Mouse (Mus musculus): ENCODE data around the gene Dcaf10.

DNA sequence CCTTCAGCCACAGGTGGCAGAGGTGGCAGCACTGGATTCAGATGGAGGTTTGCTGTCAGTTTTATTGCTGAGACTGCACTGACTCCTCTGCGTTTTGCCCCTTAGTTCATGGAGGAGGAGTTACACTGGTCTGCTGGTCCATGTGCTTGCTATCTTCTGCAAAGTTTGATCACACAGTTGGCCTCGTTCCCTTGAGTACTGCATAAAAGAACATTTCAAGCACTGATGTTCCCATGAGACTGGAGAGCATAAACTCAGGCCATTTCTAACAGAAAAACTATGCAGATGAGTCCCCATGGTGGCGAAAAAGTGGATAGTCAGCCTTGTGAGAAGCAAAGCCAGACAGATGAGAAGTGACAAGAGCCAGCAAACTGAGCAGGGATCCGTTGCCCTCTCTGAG, 34.7 kb downstream of the Dcaf10 start:
- TF ChIP-seq GATA1 (IDR thresholded peaks at IDR 0.05; ENCODE audit: low read length) (no peak), TAL1 (IDR thresholded peaks at IDR 0.05; ENCODE audit: low read length) (no peak)

Measured in erythroblast, embryonic 14.5 days (primary cell).